Mouse (Mus musculus) inflammation-experienced regulatory T-cells, adult 6 months (primary cell): ENCODE measurements at regions not wholly inside any gene's neighbourhood (a gene's known extent, or its start where the extent isn't known, plus 50 kb on each side); places are given as distances from the start of the nearest gene placed in this dataset.

Experiments used
- ATAC-seq: one replicate; pipeline ENCODE4 v1.8.0; 2017

GRCm38 (mm10) chr2:173930606-173931177 lies 145.4 kb upstream of the Stx16 start:
- ATAC-seq = no peak

GRCm38 (mm10) chr2:173935706-173936105 lies 140.4 kb upstream of the Stx16 start:
- ATAC-seq = no peak

GRCm38 (mm10) chr2:173937531-173938439 lies 138.3 kb upstream of the Stx16 start:
- no peak for ATAC-seq

GRCm38 (mm10) chr2:173938440-173938787 lies 137.7 kb upstream of the Stx16 start:
- ATAC-seq = no peak

GRCm38 (mm10) chr2:173945441-173945840 lies 130.7 kb upstream of the Stx16 start:
- no peak for ATAC-seq

GRCm38 (mm10) chr2:173948586-173948985 lies 127.5 kb upstream of the Stx16 start:
- ATAC-seq = no peak

GRCm38 (mm10) chr2:173950164-173950891 lies 125.8 kb upstream of the Stx16 start:
- ATAC-seq = no peak

GRCm38 (mm10) chr2:173966111-173966510 lies 110.0 kb upstream of the Stx16 start:
- no peak for ATAC-seq

GRCm38 (mm10) chr2:173970789-173971188 lies 105.3 kb upstream of the Stx16 start:
- no peak for ATAC-seq

- ATAC-seq = no peak
Measured at GRCm38 (mm10) chr2:173976314-173977053, 99.6 kb upstream of the Stx16 start.

- ATAC-seq = no peak
Measured at GRCm38 (mm10) chr2:173977236-173978053, 98.7 kb upstream of the Stx16 start.

GRCm38 (mm10) chr2:173978138-173978765 lies 97.9 kb upstream of the Stx16 start:
- no peak for ATAC-seq

- no peak for ATAC-seq
Measured at GRCm38 (mm10) chr2:173981036-173981435, 95.1 kb upstream of the Stx16 start.

GRCm38 (mm10) chr2:173987516-173987915 lies 88.6 kb upstream of the Stx16 start:
- no peak for ATAC-seq

- ATAC-seq = no peak
Measured at GRCm38 (mm10) chr2:173987921-173988320, 88.2 kb upstream of the Stx16 start.

- no peak for ATAC-seq
Measured at GRCm38 (mm10) chr2:173988641-173989336, 87.3 kb upstream of the Stx16 start.

- no peak for ATAC-seq
Measured at GRCm38 (mm10) chr2:173990664-173991063, 85.4 kb upstream of the Stx16 start.

GRCm38 (mm10) chr2:173991447-173991846 lies 84.7 kb upstream of the Stx16 start:
- ATAC-seq = no peak

GRCm38 (mm10) chr2:173992041-173992440 lies 84.1 kb upstream of the Stx16 start:
- ATAC-seq = no peak

GRCm38 (mm10) chr2:173993431-173993955 lies 82.6 kb upstream of the Stx16 start:
- ATAC-seq = no peak
